Comparison of ENCODE assay signal across 8 mouse cellular contexts in the genomic region with DNA sequence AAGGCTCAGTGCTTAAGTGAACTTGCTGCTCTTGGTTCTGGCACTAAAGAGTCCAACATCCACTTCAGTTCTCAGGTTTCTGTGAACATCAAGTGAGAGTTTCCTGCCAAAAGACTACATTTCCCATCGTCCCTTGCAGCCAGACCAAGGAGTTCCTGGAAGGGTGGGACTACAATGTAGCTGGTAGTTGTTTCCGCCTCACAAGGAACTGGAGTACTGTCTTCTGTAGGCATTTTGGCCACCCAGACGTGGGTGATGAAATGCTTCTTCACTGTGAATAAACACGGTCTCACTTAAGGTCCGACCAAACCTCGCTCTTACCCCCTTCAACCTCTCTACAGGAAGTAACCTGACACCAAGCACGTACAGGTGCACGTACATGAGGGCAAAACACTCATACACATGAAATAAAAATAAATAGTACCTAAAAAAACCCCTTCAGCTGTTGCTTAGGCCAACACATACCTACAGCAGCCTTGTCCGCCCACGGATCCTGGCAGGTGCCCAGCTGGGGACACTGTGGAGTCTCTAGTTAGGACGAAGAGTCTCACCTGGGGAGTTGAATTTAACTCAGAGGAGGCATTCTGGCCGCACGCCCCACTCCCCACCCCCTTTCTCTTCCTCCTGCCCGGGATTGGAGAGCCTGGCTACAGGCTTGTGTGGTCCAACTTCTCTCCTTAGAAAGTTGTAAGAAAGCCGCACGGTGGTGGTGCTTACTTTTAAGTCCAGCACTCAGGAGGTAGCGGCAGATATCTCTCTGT. TPM values are rescaled to one million over a fixed set of nuclear protein-coding genes. Genes with fewer than 3 reads are reported as not detected.
DNase-seq lines count a peak whose midpoint lies in the region; ATAC-seq lines count a peak whose summit lies in the region.

No protein-coding gene starts in this region.

- peak overlapping the region; percentile 42; the same call in 1 of the 2 replicates for H3K27ac ChIP-seq in embryonic facial prominence, embryonic 14.5 days (replicated peaks; ENCODE audit: low read depth, low read length)
- H3K27ac ChIP-seq in heart, embryonic 10.5 days = peak overlapping the region; percentile 78
- H3K27ac ChIP-seq in kidney, embryonic 14.5 days (ENCODE audit: low read depth, low read length) = 0 out of 2 replicates have a peak overlapping the region, but pooled peaks have one; percentile 24
- H3K27ac ChIP-seq in limb, embryonic 15.5 days = peak overlapping the region; percentile 69
- peak overlapping the region; percentile 74 for H3K27ac ChIP-seq in midbrain, embryonic 16.5 days (ENCODE audit: low read length)

- no peaks in the 10 kb centered on the region for H3K27me3 ChIP-seq in embryonic facial prominence, embryonic 14.5 days (replicated peaks; ENCODE audit: control insufficient read depth, insufficient read depth, low read length)
- H3K27me3 ChIP-seq in heart, embryonic 10.5 days (ENCODE audit: insufficient read depth, poor library complexity, severe bottlenecking) = no peaks in the 10 kb centered on the region
- H3K27me3 ChIP-seq in kidney, embryonic 14.5 days (ENCODE audit: control insufficient read depth, insufficient read depth, low read length) = no peaks in the 10 kb centered on the region
- no peaks in the 10 kb centered on the region for H3K27me3 ChIP-seq in limb, embryonic 15.5 days
- H3K27me3 ChIP-seq in midbrain, embryonic 16.5 days (ENCODE audit: control insufficient read depth, insufficient read depth, low read depth, low read length) = no peaks in the 10 kb centered on the region

- no peaks in the 10 kb centered on the region for H3K4me1 ChIP-seq in embryonic facial prominence, embryonic 14.5 days (ENCODE audit: control insufficient read depth, insufficient read depth, low read length)
- H3K4me1 ChIP-seq in heart, embryonic 10.5 days = peaks cover 17% of the 10 kb centered on the region
- H3K4me1 ChIP-seq in kidney, embryonic 14.5 days (ENCODE audit: control insufficient read depth, insufficient read depth, low read length) = 0 out of 2 replicates have a peak, but pooled peaks cover 4% of the 10 kb centered on the region
- peaks cover 13% of the 10 kb centered on the region; the same call in 1 of the 2 replicates for H3K4me1 ChIP-seq in limb, embryonic 15.5 days
- H3K4me1 ChIP-seq in midbrain, embryonic 16.5 days (ENCODE audit: control insufficient read depth, insufficient read depth, low read length) = peaks cover 4% of the 10 kb centered on the region; the same call in 1 of the 2 replicates

- H3K4me2 ChIP-seq in embryonic facial prominence, embryonic 14.5 days (ENCODE audit: low read depth, low read length) = peak overlapping the region; percentile 74
- H3K4me2 ChIP-seq in kidney, embryonic 14.5 days (replicated peaks; ENCODE audit: low read depth, low read length) = peak overlapping the region; percentile 64
- peak overlapping the region; percentile 79 for H3K4me2 ChIP-seq in limb, embryonic 15.5 days
- peak overlapping the region; percentile 86 for H3K4me2 ChIP-seq in midbrain, embryonic 16.5 days (ENCODE audit: low read length)

- peak overlapping the region; percentile 51 for H3K4me3 ChIP-seq in embryonic facial prominence, embryonic 14.5 days (ENCODE audit: low read depth, low read length)
- H3K4me3 ChIP-seq in heart, embryonic 10.5 days = peak overlapping the region; percentile 60
- peak overlapping the region; percentile 47 for H3K4me3 ChIP-seq in kidney, embryonic 14.5 days (ENCODE audit: low read length)
- peak overlapping the region; percentile 51 for H3K4me3 ChIP-seq in limb, embryonic 15.5 days
- H3K4me3 ChIP-seq in midbrain, embryonic 16.5 days (ENCODE audit: low read depth, low read length) = peak overlapping the region; percentile 45

- no peaks in the 10 kb centered on the region for H3K9me3 ChIP-seq in embryonic facial prominence, embryonic 14.5 days (ENCODE audit: control insufficient read depth, low read length)
- H3K9me3 ChIP-seq in heart, embryonic 10.5 days = no peaks in the 10 kb centered on the region
- H3K9me3 ChIP-seq in kidney, embryonic 14.5 days (ENCODE audit: control insufficient read depth, low read length) = no peaks in the 10 kb centered on the region
- no peaks in the 10 kb centered on the region for H3K9me3 ChIP-seq in limb, embryonic 15.5 days
- H3K9me3 ChIP-seq in midbrain, embryonic 16.5 days (replicated peaks; ENCODE audit: control insufficient read depth, low read length, poor library complexity, severe bottlenecking) = no peaks in the 10 kb centered on the region

- H3K36me3 ChIP-seq in embryonic facial prominence, embryonic 14.5 days (ENCODE audit: control insufficient read depth, insufficient read depth, low read length) = no peaks in the 10 kb centered on the region
- no peaks in the 10 kb centered on the region for H3K36me3 ChIP-seq in heart, embryonic 10.5 days
- H3K36me3 ChIP-seq in kidney, embryonic 14.5 days (ENCODE audit: control insufficient read depth, insufficient read depth, low read length) = no peaks in the 10 kb centered on the region
- no peaks in the 10 kb centered on the region for H3K36me3 ChIP-seq in limb, embryonic 15.5 days
- no peaks in the 10 kb centered on the region for H3K36me3 ChIP-seq in midbrain, embryonic 16.5 days (ENCODE audit: control insufficient read depth, insufficient read depth, low read length)

- peak; percentile 78 for ATAC-seq in embryonic facial prominence, embryonic 14.5 days (ENCODE audit: low read depth)
- peak; percentile 67 for ATAC-seq in kidney, embryonic 14.5 days (ENCODE audit: low FRiP score, low TSS enrichment)
- ATAC-seq in limb, embryonic 15.5 days (ENCODE audit: insufficient number of reproducible peaks, low FRiP score, low TSS enrichment, low read depth) = peak; percentile 65
- ATAC-seq in midbrain, embryonic 16.5 days = peak; percentile 90

- WGBS in embryonic facial prominence, embryonic 14.5 days = 19% methylated on average over 17 of the region's 17 CpGs
- 17% methylated on average over 17 of the region's 17 CpGs for WGBS in heart, embryonic 10.5 days
- WGBS in kidney, embryonic 14.5 days = 25% methylated on average over 17 of the region's 17 CpGs
- WGBS in limb, embryonic 15.5 days = 19% methylated on average over 17 of the region's 17 CpGs
- WGBS in midbrain, embryonic 16.5 days = 18% methylated on average over 17 of the region's 17 CpGs

- peak; percentile 91 for DNase-seq in 416B (ENCODE audit: low read depth)
- peak; percentile 69 to 82 for DNase-seq in adrenal gland, postnatal 36 days
- DNase-seq in embryonic facial prominence, embryonic 14.5 days (ENCODE audit: low spot score) = peak; percentile 94
- DNase-seq in heart, embryonic 10.5 days (ENCODE audit: low spot score) = peak; percentile 89
- peak; percentile 41 to 62 for DNase-seq in spleen, adult 18-20 months

- peak overlapping the region; percentile 66 for H3K9ac ChIP-seq in embryonic facial prominence, embryonic 14.5 days (ENCODE audit: low read depth, low read length)
- H3K9ac ChIP-seq in kidney, embryonic 14.5 days (ENCODE audit: low read depth, low read length) = peak overlapping the region; percentile 46
- 0 out of 2 replicates have a peak overlapping the region, but pooled peaks have one; percentile 17 for H3K9ac ChIP-seq in limb, embryonic 15.5 days
- peak overlapping the region; percentile 62 for H3K9ac ChIP-seq in midbrain, embryonic 16.5 days (ENCODE audit: low read depth, low read length)

RNA-seq across cellular contexts. Expression of a gene that starts 41.9 kb away (rescaled TPM):
- 100 to 1,000 TPM in 1 of 2 experiments, 10 to 100 TPM in 1; 95.5 to 112 TPM for total RNA-seq in adrenal gland, postnatal 36 days (2021)
- polyA plus RNA-seq in embryonic facial prominence, embryonic 14.5 days (2014; fragmentation: Nextera tagmentation; extraction: Ambion mirVana) = 112 and 113 TPM in 2 replicates
- polyA plus RNA-seq in heart, embryonic 10.5 days (2016; fragmentation: Nextera tagmentation; extraction: Ambion mirVana) = 125 and 134 TPM in 2 replicates
- 116 and 133 TPM in 2 replicates for polyA plus RNA-seq in kidney, embryonic 14.5 days (2014; fragmentation: Nextera tagmentation; extraction: Ambion mirVana)
- 121 and 124 TPM in 2 replicates for polyA plus RNA-seq in limb, embryonic 15.5 days (2015; fragmentation: Nextera tagmentation; extraction: Ambion mirVana)
- polyA plus RNA-seq in midbrain, embryonic 16.5 days (2015; fragmentation: Nextera tagmentation; extraction: Ambion mirVana) = 184 and 206 TPM in 2 replicates

RNA-seq across cellular contexts. Expression of a gene that starts 42.0 kb away (rescaled TPM):
- total RNA-seq in adrenal gland, postnatal 36 days (2021) = 10 to 100 TPM; 33.9 to 34.9 TPM
- 17.1 and 17.7 TPM in 2 replicates for polyA plus RNA-seq in embryonic facial prominence, embryonic 14.5 days (2014; fragmentation: Nextera tagmentation; extraction: Ambion mirVana)
- 14.3 and 15.0 TPM in 2 replicates for polyA plus RNA-seq in heart, embryonic 10.5 days (2016; fragmentation: Nextera tagmentation; extraction: Ambion mirVana)
- polyA plus RNA-seq in kidney, embryonic 14.5 days (2014; fragmentation: Nextera tagmentation; extraction: Ambion mirVana) = 12.4 and 18.3 TPM in 2 replicates
- polyA plus RNA-seq in limb, embryonic 15.5 days (2015; fragmentation: Nextera tagmentation; extraction: Ambion mirVana) = 17.0 and 17.4 TPM in 2 replicates
- 15.2 and 16.5 TPM in 2 replicates for polyA plus RNA-seq in midbrain, embryonic 16.5 days (2015; fragmentation: Nextera tagmentation; extraction: Ambion mirVana)

RNA-seq across cellular contexts. Expression of a gene that starts 52.1 kb away (rescaled TPM):
- 10 to 100 TPM; 17.8 to 18.3 TPM for total RNA-seq in adrenal gland, postnatal 36 days (2021)
- 1.1 and 1.4 TPM in 2 replicates for polyA plus RNA-seq in embryonic facial prominence, embryonic 14.5 days (2014; fragmentation: Nextera tagmentation; extraction: Ambion mirVana)
- 0.73 and 0.82 TPM in 2 replicates for polyA plus RNA-seq in heart, embryonic 10.5 days (2016; fragmentation: Nextera tagmentation; extraction: Ambion mirVana)
- 0.37 and 0.38 TPM in 2 replicates for polyA plus RNA-seq in kidney, embryonic 14.5 days (2014; fragmentation: Nextera tagmentation; extraction: Ambion mirVana)
- 1.8 and 1.9 TPM in 2 replicates for polyA plus RNA-seq in limb, embryonic 15.5 days (2015; fragmentation: Nextera tagmentation; extraction: Ambion mirVana)
- polyA plus RNA-seq in midbrain, embryonic 16.5 days (2015; fragmentation: Nextera tagmentation; extraction: Ambion mirVana) = 0.48 and 0.65 TPM in 2 replicates

Comparison
In these comparisons a context has a peak if more than half of its experiments do, and no peak if none do; other contexts are left out.
1. Peak in every context shown above with its lines: DNase-seq, ATAC-seq, H3K4me3 ChIP-seq and H3K27ac ChIP-seq.
2. H3K27ac ChIP-seq: peak in every context shown above with its lines; median percentile 78 in heart, embryonic 10.5 days; 74 in midbrain, embryonic 16.5 days; 69 in limb, embryonic 15.5 days; 42 in embryonic facial prominence, embryonic 14.5 days; 24 in kidney, embryonic 14.5 days.